Mouse (Mus musculus) liver, postnatal 0 days (tissue): ENCODE results near the gene Tpcn1.

Experiments
- CTCF ChIP-seq: sonication (generic); IDR thresholded peaks from 2 replicates; pipeline ENCODE4 v1.5.1; 2016; ENCODE audit warnings: antibody characterized with exemption, low read depth
- EP300 ChIP-seq: IDR thresholded peaks from 2 replicates; pipeline ENCODE4 v1.6.1; 2016; ENCODE audit warnings: antibody characterized with exemption, low read depth, mild to moderate bottlenecking

DNA sequence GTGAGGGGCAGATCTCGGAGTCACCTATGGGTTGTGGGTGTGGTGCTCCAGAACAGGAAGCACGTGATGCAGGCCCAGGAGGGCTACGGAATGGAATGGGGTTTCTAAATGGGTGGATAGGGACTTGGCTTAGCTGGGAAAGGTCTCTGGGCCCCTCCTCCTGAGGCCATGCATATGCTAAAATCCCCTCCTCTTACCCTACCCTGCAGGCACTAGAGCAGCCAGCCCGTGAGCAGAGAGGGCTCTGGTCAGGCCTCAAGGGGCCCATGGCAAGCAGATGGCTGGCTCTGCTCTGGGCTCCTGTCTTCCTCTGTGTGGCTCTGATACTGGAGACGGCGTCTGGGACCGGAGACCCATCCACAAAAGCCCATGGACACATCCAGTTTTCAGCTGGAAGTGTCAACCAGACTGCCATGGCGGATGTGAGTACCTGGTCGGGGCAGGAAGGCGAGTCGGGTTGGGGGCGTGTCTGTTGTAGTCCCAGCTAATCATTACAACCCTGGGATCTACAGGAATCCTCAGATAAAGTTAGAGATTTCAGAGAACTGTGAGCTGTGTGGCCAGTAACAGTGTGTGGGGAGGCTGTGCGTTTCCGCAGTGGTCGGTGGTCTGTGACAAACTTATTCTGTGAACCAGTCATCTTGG is 75.4 kb downstream of the Tpcn1 start:
- TF ChIP-seq CTCF, result no peak
- TF ChIP-seq EP300, result no peak
